Mouse (Mus musculus): ENCODE results near the gene AI481877. TPM values are rescaled to one million over a fixed set of nuclear protein-coding genes. Genes with fewer than 3 reads are reported as not detected.

Gene AI481877
- polyA plus RNA-seq, 1 experiment from 2014 or later, result 0.05 TPM

GRCm38 (mm10) chr4:59167251-59167847 is 28.6 kb upstream of the AI481877 start:
- Histone ChIP-seq H3K4me1 (no peaks in the 10 kb centered on the region), H3K9ac (replicated peaks) (no peak overlapping the region), H3K27ac (replicated peaks) (no peak overlapping the region), H3K27me3 (replicated peaks) (no peaks in the 10 kb centered on the region), H3K9me3 (replicated peaks) (no peaks in the 10 kb centered on the region), H3K4me3 (replicated peaks) (no peak overlapping the region), H3K4me2 (no peak overlapping the region), H3K36me3 (no peaks in the 10 kb centered on the region)
- ATAC-seq (ENCODE audit: low FRiP score), result no peak
- WGBS, result 97% methylated on average over 2 of the region's 2 CpGs

- H3K4me2 ChIP-seq, result no peak overlapping the region
- ATAC-seq (ENCODE audit: low FRiP score), result no peak
- H3K9me3 ChIP-seq (replicated peaks), result no peaks in the 10 kb centered on the region
- H3K27ac ChIP-seq (replicated peaks), result no peak overlapping the region
- no peaks in the 10 kb centered on the region for H3K27me3 ChIP-seq (replicated peaks)
- 83% methylated on average over 2 of the region's 2 CpGs for whole genome bisulfite sequencing
- H3K4me1 ChIP-seq, result no peaks in the 10 kb centered on the region
- no peak overlapping the region for H3K9ac ChIP-seq (replicated peaks)
- no peaks in the 10 kb centered on the region for H3K36me3 ChIP-seq
- H3K4me3 ChIP-seq (replicated peaks), result no peak overlapping the region
These were observed 25.3 kb upstream of the AI481877 start for GRCm38 (mm10) chr4:59164034-59164433.

- no peak for ATAC-seq (ENCODE audit: low FRiP score)
- no peak overlapping the region for H3K4me3 ChIP-seq (replicated peaks)
- no peaks in the 10 kb centered on the region for H3K9me3 ChIP-seq (replicated peaks)
- H3K27ac ChIP-seq (replicated peaks), result no peak overlapping the region
- 86% methylated on average over 8 of the region's 8 CpGs for WGBS
- H3K9ac ChIP-seq (replicated peaks), result no peak overlapping the region
- H3K36me3 ChIP-seq, result no peaks in the 10 kb centered on the region
- H3K4me2 ChIP-seq, result no peak overlapping the region
- no peaks in the 10 kb centered on the region for H3K4me1 ChIP-seq
- H3K27me3 ChIP-seq (replicated peaks), result no peaks in the 10 kb centered on the region
These were observed 22.3 kb upstream of the AI481877 start for GRCm38 (mm10) chr4:59160959-59161670.

GRCm38 (mm10) chr4:59160289-59160688 is 21.5 kb upstream of the AI481877 start:
- no peak for ATAC-seq (ENCODE audit: low FRiP score)
- H3K9ac ChIP-seq (replicated peaks), result no peak overlapping the region
- H3K4me3 ChIP-seq (replicated peaks), result no peak overlapping the region
- no peak overlapping the region for H3K27ac ChIP-seq (replicated peaks)
- no peak overlapping the region for H3K4me2 ChIP-seq
- 92% methylated on average over 5 of the region's 5 CpGs for WGBS
- H3K36me3 ChIP-seq, result no peaks in the 10 kb centered on the region
- H3K9me3 ChIP-seq (replicated peaks), result no peaks in the 10 kb centered on the region
- no peaks in the 10 kb centered on the region for H3K4me1 ChIP-seq
- H3K27me3 ChIP-seq (replicated peaks), result no peaks in the 10 kb centered on the region

GRCm38 (mm10) chr4:59157654-59158053 is 18.9 kb upstream of the AI481877 start:
- ATAC-seq (ENCODE audit: low FRiP score), result no peak
- no peak overlapping the region for H3K4me2 ChIP-seq
- H3K4me3 ChIP-seq (replicated peaks), result no peak overlapping the region
- H3K27ac ChIP-seq (replicated peaks), result no peak overlapping the region
- no peaks in the 10 kb centered on the region for H3K27me3 ChIP-seq (replicated peaks)
- no peaks in the 10 kb centered on the region for H3K9me3 ChIP-seq (replicated peaks)
- H3K9ac ChIP-seq (replicated peaks), result no peak overlapping the region
- H3K36me3 ChIP-seq, result no peaks in the 10 kb centered on the region
- WGBS, result 64% methylated on average over 2 of the region's 2 CpGs
- H3K4me1 ChIP-seq, result no peaks in the 10 kb centered on the region

- no peaks in the 10 kb centered on the region for H3K36me3 ChIP-seq
- no peaks in the 10 kb centered on the region for H3K4me1 ChIP-seq
- 71% methylated on average over 7 of the region's 7 CpGs for WGBS
- no peak overlapping the region for H3K9ac ChIP-seq (replicated peaks)
- no peak for ATAC-seq (ENCODE audit: low FRiP score)
- H3K4me2 ChIP-seq, result no peak overlapping the region
- H3K27me3 ChIP-seq (replicated peaks), result no peaks in the 10 kb centered on the region
- no peak overlapping the region for H3K4me3 ChIP-seq (replicated peaks)
- H3K9me3 ChIP-seq (replicated peaks), result no peaks in the 10 kb centered on the region
- no peak overlapping the region for H3K27ac ChIP-seq (replicated peaks)
These were observed 18.3 kb upstream of the AI481877 start for GRCm38 (mm10) chr4:59156897-59157592.

GRCm38 (mm10) chr4:59151953-59152352 is 13.2 kb upstream of the AI481877 start:
- Histone ChIP-seq H3K4me1 (no peaks in the 10 kb centered on the region), H3K4me3 (replicated peaks) (no peak overlapping the region), H3K9me3 (replicated peaks) (no peaks in the 10 kb centered on the region), H3K9ac (replicated peaks) (no peak overlapping the region), H3K27ac (replicated peaks) (no peak overlapping the region), H3K27me3 (replicated peaks) (no peaks in the 10 kb centered on the region), H3K4me2 (no peak overlapping the region), H3K36me3 (no peaks in the 10 kb centered on the region)
- ATAC-seq (ENCODE audit: low FRiP score), result no peak
- 73% methylated on average over 1 of the region's 1 CpGs for WGBS

GRCm38 (mm10) chr4:59150907-59151306 is 12.1 kb upstream of the AI481877 start:
- H3K27ac ChIP-seq (replicated peaks), result no peak overlapping the region
- no peak overlapping the region for H3K4me2 ChIP-seq
- WGBS, result 82% methylated on average over 5 of the region's 5 CpGs

GRCm38 (mm10) chr4:59149043-59149442 is 10.3 kb upstream of the AI481877 start:
- no peak overlapping the region for H3K4me2 ChIP-seq
- H3K36me3 ChIP-seq, result no peaks in the 10 kb centered on the region
- H3K4me1 ChIP-seq, result no peaks in the 10 kb centered on the region
- H3K9me3 ChIP-seq (replicated peaks), result no peaks in the 10 kb centered on the region
- 78% methylated on average over 5 of the region's 5 CpGs for WGBS
- ATAC-seq (ENCODE audit: low FRiP score), result no peak
- no peak overlapping the region for H3K9ac ChIP-seq (replicated peaks)
- H3K27ac ChIP-seq (replicated peaks), result no peak overlapping the region
- no peaks in the 10 kb centered on the region for H3K27me3 ChIP-seq (replicated peaks)
- H3K4me3 ChIP-seq (replicated peaks), result no peak overlapping the region

More at GRCm38 (mm10) chr4:59150907-59151306, 12.1 kb upstream of the AI481877 start:
- H3K36me3 ChIP-seq, result no peaks in the 10 kb centered on the region
- no peaks in the 10 kb centered on the region for H3K9me3 ChIP-seq (replicated peaks)
- no peaks in the 10 kb centered on the region for H3K4me1 ChIP-seq
- no peaks in the 10 kb centered on the region for H3K27me3 ChIP-seq (replicated peaks)
- ATAC-seq (ENCODE audit: low FRiP score), result no peak
- H3K4me3 ChIP-seq (replicated peaks), result no peak overlapping the region
- H3K9ac ChIP-seq (replicated peaks), result no peak overlapping the region

- H3K36me3 ChIP-seq, result no peaks in the 10 kb centered on the region
- WGBS, result 89% methylated on average over 4 of the region's 4 CpGs
These were observed 9.8 kb downstream of the AI481877 start for GRCm38 (mm10) chr4:59128935-59129334.

GRCm38 (mm10) chr4:59125053-59125452 is 13.7 kb downstream of the AI481877 start:
- H3K4me3 ChIP-seq (replicated peaks), result no peak overlapping the region
- H3K4me2 ChIP-seq, result no peak overlapping the region
- no peak overlapping the region for H3K27ac ChIP-seq (replicated peaks)
- no peaks in the 10 kb centered on the region for H3K4me1 ChIP-seq
- H3K27me3 ChIP-seq (replicated peaks), result no peaks in the 10 kb centered on the region
- ATAC-seq (ENCODE audit: low FRiP score), result no peak
- no peaks in the 10 kb centered on the region for H3K9me3 ChIP-seq (replicated peaks)
- no peaks in the 10 kb centered on the region for H3K36me3 ChIP-seq
- WGBS, result 83% methylated on average over 1 of the region's 1 CpGs
- no peak overlapping the region for H3K9ac ChIP-seq (replicated peaks)

More at GRCm38 (mm10) chr4:59128935-59129334, 9.8 kb downstream of the AI481877 start:
- ATAC-seq (ENCODE audit: low FRiP score), result no peak
- Histone ChIP-seq H3K27ac (replicated peaks) (no peak overlapping the region), H3K9ac (replicated peaks) (no peak overlapping the region), H3K27me3 (replicated peaks) (no peaks in the 10 kb centered on the region), H3K4me1 (no peaks in the 10 kb centered on the region), H3K9me3 (replicated peaks) (no peaks in the 10 kb centered on the region), H3K4me2 (no peak overlapping the region), H3K4me3 (replicated peaks) (no peak overlapping the region)

- Histone ChIP-seq H3K9me3 (replicated peaks) (no peaks in the 10 kb centered on the region), H3K9ac (replicated peaks) (no peak overlapping the region), H3K4me2 (no peak overlapping the region), H3K4me3 (replicated peaks) (no peak overlapping the region), H3K27ac (replicated peaks) (no peak overlapping the region), H3K4me1 (no peaks in the 10 kb centered on the region), H3K36me3 (no peaks in the 10 kb centered on the region), H3K27me3 (replicated peaks) (no peaks in the 10 kb centered on the region)
- ATAC-seq (ENCODE audit: low FRiP score), result no peak
These were observed 15.2 kb downstream of the AI481877 start for GRCm38 (mm10) chr4:59123557-59123956.
